Mouse (Mus musculus) liver, adult 2 months (tissue): ENCODE measurements around the gene Tmco4.

Source experiments
- CTCF ChIP-seq: fragments of 200-500 bp; IDR thresholded peaks from 2 replicates; pipeline ENCODE4 v1.5.1; 2011; ENCODE audit warnings: low read depth, low read length, control low read depth
- POLR2A ChIP-seq: fragments of 200-500 bp; IDR thresholded peaks from 2 replicates; pipeline ENCODE4 v1.6.1; 2011; ENCODE audit warnings: low read length, control low read depth; ENCODE audit not compliant: insufficient read depth; ENCODE audit errors: extremely low read depth

GRCm38 (mm10) chr4:138976046-138976445, 3.4 kb downstream of the Tmco4 start:
- TF ChIP-seq POLR2A, result no peak
- no peak for TF ChIP-seq CTCF
